Comparison of ENCODE assay signal across 7 mouse cellular contexts in the genomic region with DNA sequence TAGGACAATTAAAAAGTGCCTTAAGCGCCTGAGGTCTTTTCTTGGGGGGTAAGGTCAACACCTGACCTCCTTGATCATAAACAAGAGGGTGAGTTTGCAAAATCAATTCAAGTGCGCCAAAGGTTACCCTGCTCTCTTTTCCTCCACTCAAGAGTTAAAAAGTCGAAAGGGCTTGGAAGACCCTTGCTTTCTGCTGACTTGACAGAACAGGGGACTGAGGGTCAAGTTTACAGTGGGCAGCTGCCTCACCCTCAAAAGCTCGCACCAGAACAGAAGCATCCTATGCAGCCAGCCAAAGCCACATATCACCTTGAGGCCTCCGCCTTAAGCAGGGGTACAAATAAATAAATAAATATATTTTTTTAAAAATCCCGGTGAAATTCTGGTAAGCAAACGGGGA. TPM values are rescaled to one million over a fixed set of nuclear protein-coding genes. Genes with fewer than 3 reads are reported as not detected.
DNase-seq lines count a peak whose midpoint lies in the region; ATAC-seq and TF ChIP-seq lines count a peak whose summit lies in the region.

No protein-coding gene starts in this region.

- no peak for TF ChIP-seq EP300 in stomach, postnatal 0 days (optimal IDR thresholded peaks at IDR 0.05)

- H3K36me3 ChIP-seq in lung, embryonic 16.5 days (ENCODE audit: control insufficient read depth, insufficient read depth, low read length), result peaks cover 11% of the 10 kb centered on the region
- peaks cover 10% of the 10 kb centered on the region for H3K36me3 ChIP-seq in forebrain, postnatal 0 days (ENCODE audit: insufficient read depth)
- H3K36me3 ChIP-seq in liver, embryonic 13.5 days, result peaks cover 22% of the 10 kb centered on the region
- H3K36me3 ChIP-seq in stomach, postnatal 0 days (ENCODE audit: control insufficient read depth, insufficient read depth, low read length), result peaks cover 8% of the 10 kb centered on the region; the same call in 1 of the 2 replicates

- no peak overlapping the region; the same call in 1 of the 2 replicates for H3K4me3 ChIP-seq in lung, embryonic 16.5 days (ENCODE audit: low read length)
- H3K4me3 ChIP-seq in forebrain, postnatal 0 days (ENCODE audit: low read depth, low read length), result peak overlapping the region; percentile 84
- H3K4me3 ChIP-seq in liver, embryonic 13.5 days (replicated peaks), result no peak overlapping the region
- no peak overlapping the region for H3K4me3 ChIP-seq in stomach, postnatal 0 days (ENCODE audit: low read depth, low read length)

- H3K27me3 ChIP-seq in lung, embryonic 16.5 days (ENCODE audit: control insufficient read depth, insufficient read depth, low read depth, low read length), result no peaks in the 10 kb centered on the region
- no peaks in the 10 kb centered on the region for H3K27me3 ChIP-seq in forebrain, postnatal 0 days (ENCODE audit: insufficient read depth, low read length)
- H3K27me3 ChIP-seq in liver, embryonic 13.5 days, result no peaks in the 10 kb centered on the region
- H3K27me3 ChIP-seq in stomach, postnatal 0 days (ENCODE audit: control insufficient read depth, insufficient read depth, low read length), result no peaks in the 10 kb centered on the region

- no peak for DNase-seq in lung, postnatal 14 days
- no peak for DNase-seq in forebrain, postnatal 0 days
- DNase-seq in liver, embryonic 13.5 days, result no peak
- no peak for DNase-seq in stomach, postnatal 0 days (ENCODE audit: low spot score)
- DNase-seq in urinary bladder, postnatal 25 days (ENCODE audit: low spot score), result no peak
- DNase-seq in cerebellum, postnatal 25 days, result no peak

- TF ChIP-seq CTCF in forebrain, postnatal 0 days (IDR thresholded peaks at IDR 0.05; ENCODE audit: low read depth), result no peak
- TF ChIP-seq CTCF in stomach, postnatal 0 days (IDR thresholded peaks at IDR 0.05; ENCODE audit: low read depth), result no peak

- no peak overlapping the region for H3K27ac ChIP-seq in lung, embryonic 16.5 days (ENCODE audit: low read length)
- H3K27ac ChIP-seq in forebrain, postnatal 0 days (ENCODE audit: low read depth, low read length), result no peak overlapping the region
- H3K27ac ChIP-seq in liver, embryonic 13.5 days, result no peak overlapping the region
- no peak overlapping the region for H3K27ac ChIP-seq in stomach, postnatal 0 days (replicated peaks)

- H3K9me3 ChIP-seq in lung, embryonic 16.5 days (ENCODE audit: control insufficient read depth, low read length), result no peaks in the 10 kb centered on the region
- no peaks in the 10 kb centered on the region for H3K9me3 ChIP-seq in forebrain, postnatal 0 days (ENCODE audit: low read length)
- no peaks in the 10 kb centered on the region for H3K9me3 ChIP-seq in liver, embryonic 13.5 days (replicated peaks)
- H3K9me3 ChIP-seq in stomach, postnatal 0 days (ENCODE audit: control insufficient read depth, low read length), result no peaks in the 10 kb centered on the region

- no peak for ATAC-seq in lung, embryonic 16.5 days (ENCODE audit: low read depth)
- ATAC-seq in forebrain, postnatal 0 days, result no peak
- no peak for ATAC-seq in liver, embryonic 13.5 days (ENCODE audit: low read depth)
- ATAC-seq in stomach, postnatal 0 days (ENCODE audit: low FRiP score, low TSS enrichment), result no peak

- peak overlapping the region; percentile 76 for H3K4me2 ChIP-seq in lung, embryonic 16.5 days (ENCODE audit: low read depth, low read length)
- H3K4me2 ChIP-seq in forebrain, postnatal 0 days (ENCODE audit: low read depth), result peak overlapping the region; percentile 96
- H3K4me2 ChIP-seq in liver, embryonic 13.5 days, result peak overlapping the region; percentile 99; the same call in 1 of the 2 replicates
- peak overlapping the region; percentile 97; the same call in 1 of the 2 replicates for H3K4me2 ChIP-seq in stomach, postnatal 0 days (replicated peaks; ENCODE audit: low read depth)

- H3K9ac ChIP-seq in lung, embryonic 16.5 days (ENCODE audit: low read length), result no peak overlapping the region
- H3K9ac ChIP-seq in forebrain, postnatal 0 days, result no peak overlapping the region
- H3K9ac ChIP-seq in liver, embryonic 13.5 days, result peak overlapping the region; percentile 9; the same call in 1 of the 2 replicates
- H3K9ac ChIP-seq in stomach, postnatal 0 days (ENCODE audit: low read length), result no peak overlapping the region

- 42% methylated on average over 7 of the region's 7 CpGs for WGBS in lung, embryonic 16.5 days
- 37% methylated on average over 7 of the region's 7 CpGs for WGBS in forebrain, postnatal 0 days
- 70% methylated on average over 7 of the region's 7 CpGs for WGBS in liver, embryonic 13.5 days (ENCODE audit: insufficient replicate concordance)
- WGBS in stomach, postnatal 0 days, result 54% methylated on average over 7 of the region's 7 CpGs

- H3K4me1 ChIP-seq in lung, embryonic 16.5 days (replicated peaks; ENCODE audit: control insufficient read depth, insufficient read depth, low read length), result peaks cover 15% of the 10 kb centered on the region
- H3K4me1 ChIP-seq in forebrain, postnatal 0 days (ENCODE audit: insufficient read depth), result peaks cover 15% of the 10 kb centered on the region
- peaks cover 44% of the 10 kb centered on the region for H3K4me1 ChIP-seq in liver, embryonic 13.5 days (replicated peaks)
- H3K4me1 ChIP-seq in stomach, postnatal 0 days (replicated peaks; ENCODE audit: control insufficient read depth, insufficient read depth), result 0 out of 2 replicates have a peak, but pooled peaks cover 4% of the 10 kb centered on the region

RNA-seq across cellular contexts. Expression of a gene that starts 3.0 kb away (rescaled TPM):
- polyA plus RNA-seq in lung, embryonic 16.5 days (2015; fragmentation: Nextera tagmentation; extraction: Ambion mirVana), result 15.1 and 16.4 TPM in 2 replicates
- 81.4 and 107 TPM in 2 replicates for total RNA-seq in forebrain, postnatal 0 days (2014; rRNA removed)
- 9.8 and 18.5 TPM in 2 replicates for polyA plus RNA-seq in forebrain, postnatal 0 days (2015; fragmentation: Nextera tagmentation; extraction: Ambion mirVana)
- polyA plus RNA-seq in liver, embryonic 13.5 days (2015; fragmentation: Nextera tagmentation; extraction: Ambion mirVana), result 3.9 TPM in 2 replicates
- 6.7 and 7.3 TPM in 2 replicates for polyA plus RNA-seq in stomach, postnatal 0 days (2015; fragmentation: Nextera tagmentation; extraction: Ambion mirVana)
